Mouse (Mus musculus): ENCODE measurements around the gene Pdlim4. TPM values are rescaled to one million over a fixed set of nuclear protein-coding genes. Genes with fewer than 3 reads are reported as not detected.

Gene Pdlim4
- polyA plus RNA-seq, 1 experiment: 0.10 TPM

DNA sequence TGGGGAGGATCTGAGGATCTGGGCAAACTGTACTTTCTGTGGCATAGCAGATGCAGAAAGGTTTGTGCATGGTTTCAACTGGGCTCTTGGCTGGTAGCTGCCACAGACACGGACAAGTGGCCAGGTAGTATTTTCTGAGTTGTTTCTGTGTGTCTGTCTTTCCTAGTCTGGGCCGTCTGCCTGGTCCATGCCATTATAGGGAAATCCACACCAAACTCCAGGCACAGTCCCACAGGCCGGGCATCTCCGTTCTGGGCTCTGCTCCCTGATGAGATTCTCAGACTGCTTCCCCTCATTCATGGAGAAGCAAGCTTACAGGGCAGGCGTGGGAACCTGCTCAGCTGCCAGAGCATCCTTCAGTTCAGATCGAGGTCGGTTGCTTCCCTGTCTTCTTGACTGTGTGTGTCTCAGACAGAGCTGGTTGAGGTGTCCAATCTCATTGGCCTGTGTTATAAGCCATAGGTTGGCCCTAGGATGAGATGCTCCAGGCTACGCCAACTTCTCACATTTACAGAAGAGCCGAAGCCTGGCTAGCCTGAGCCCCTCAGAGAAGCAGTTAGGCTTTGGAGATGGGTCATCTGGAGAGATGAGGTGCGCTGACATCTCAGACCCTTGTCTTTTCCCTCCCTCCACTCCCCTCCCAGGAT is 31.4 kb upstream of the Pdlim4 start, which contains the start of gene P4ha2:
P4ha2 (plus strand) TSS at position 51 of the 647 bp plus-strand sequence.
- no peaks in the 10 kb centered on the region for H3K9me3 ChIP-seq (ENCODE audit: control insufficient read depth, low read length)
- H3K4me3 ChIP-seq (replicated peaks): peak within 1 kb of the TSS; percentile 49
- peaks cover 48% of the 10 kb centered on the region for H3K27me3 ChIP-seq (ENCODE audit: control insufficient read depth)
- TF ChIP-seq GATA1 (IDR thresholded peaks at IDR 0.05; ENCODE audit: low read length): no peak
- no peak for TF ChIP-seq TAL1 (IDR thresholded peaks at IDR 0.05; ENCODE audit: low read length)
- H3K36me3 ChIP-seq (ENCODE audit: control insufficient read depth): no peaks in the 10 kb centered on the region
- H3K4me1 ChIP-seq (ENCODE audit: control insufficient read depth): peaks cover 5% of the 10 kb centered on the region

DNA sequence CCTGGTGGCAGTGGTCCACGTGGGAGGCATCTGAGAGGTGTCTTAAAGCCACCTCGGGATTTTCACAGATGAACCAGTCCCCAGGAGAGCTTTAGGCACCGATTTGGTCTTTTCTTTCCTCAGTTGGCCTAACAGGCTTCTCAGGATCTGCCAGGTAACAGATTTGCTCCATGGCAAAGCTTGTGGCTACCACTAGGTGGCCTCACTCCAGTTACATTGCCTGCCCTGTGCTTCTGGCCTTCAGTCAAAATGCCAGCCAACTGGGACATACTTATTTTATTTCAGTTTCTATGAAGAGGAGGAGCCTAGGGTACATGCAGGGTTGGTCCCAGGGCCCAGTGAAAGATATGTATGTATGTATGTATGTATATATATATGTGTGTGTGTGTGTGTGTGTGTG is 24.2 kb upstream of the Pdlim4 start:
- TF ChIP-seq TAL1 (IDR thresholded peaks at IDR 0.05; ENCODE audit: low read length): no peak
- TF ChIP-seq GATA1 (IDR thresholded peaks at IDR 0.05; ENCODE audit: low read length): no peak
- H3K9me3 ChIP-seq (ENCODE audit: control insufficient read depth, low read length): no peaks in the 10 kb centered on the region
- H3K36me3 ChIP-seq (ENCODE audit: control insufficient read depth): no peaks in the 10 kb centered on the region
- peaks cover 10% of the 10 kb centered on the region for H3K27me3 ChIP-seq (ENCODE audit: control insufficient read depth)
- H3K4me1 ChIP-seq (ENCODE audit: control insufficient read depth): no peaks in the 10 kb centered on the region
- H3K4me3 ChIP-seq (replicated peaks): no peak overlapping the region

DNA sequence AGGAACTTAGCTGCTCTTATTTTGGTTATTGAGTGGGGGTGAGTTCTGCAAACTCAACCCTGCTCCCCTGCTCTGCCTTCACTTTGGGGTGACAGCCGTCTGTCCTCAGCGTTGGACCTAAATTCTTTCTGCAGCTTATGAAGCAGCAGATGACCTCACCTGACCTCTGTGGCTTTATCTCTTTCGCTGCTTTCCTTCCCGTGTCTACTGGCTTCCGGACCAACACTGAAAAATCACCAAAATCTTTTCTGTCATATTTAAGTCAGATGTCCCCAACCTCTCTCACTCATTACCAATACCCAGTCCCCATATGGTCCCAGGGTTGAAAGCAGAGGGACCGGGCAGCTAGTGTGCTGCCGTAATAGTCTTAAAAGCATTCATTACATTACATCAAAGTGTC is 23.4 kb upstream of the Pdlim4 start:
- Histone ChIP-seq H3K27me3 (ENCODE audit: control insufficient read depth) (peaks cover 9% of the 10 kb centered on the region), H3K4me1 (ENCODE audit: control insufficient read depth) (no peaks in the 10 kb centered on the region), H3K4me3 (replicated peaks) (no peak overlapping the region), H3K36me3 (ENCODE audit: control insufficient read depth) (no peaks in the 10 kb centered on the region), H3K9me3 (ENCODE audit: control insufficient read depth, low read length) (no peaks in the 10 kb centered on the region)
- TF ChIP-seq GATA1 (IDR thresholded peaks at IDR 0.05; ENCODE audit: low read length): no peak
- no peak for TF ChIP-seq TAL1 (IDR thresholded peaks at IDR 0.05; ENCODE audit: low read length)

DNA sequence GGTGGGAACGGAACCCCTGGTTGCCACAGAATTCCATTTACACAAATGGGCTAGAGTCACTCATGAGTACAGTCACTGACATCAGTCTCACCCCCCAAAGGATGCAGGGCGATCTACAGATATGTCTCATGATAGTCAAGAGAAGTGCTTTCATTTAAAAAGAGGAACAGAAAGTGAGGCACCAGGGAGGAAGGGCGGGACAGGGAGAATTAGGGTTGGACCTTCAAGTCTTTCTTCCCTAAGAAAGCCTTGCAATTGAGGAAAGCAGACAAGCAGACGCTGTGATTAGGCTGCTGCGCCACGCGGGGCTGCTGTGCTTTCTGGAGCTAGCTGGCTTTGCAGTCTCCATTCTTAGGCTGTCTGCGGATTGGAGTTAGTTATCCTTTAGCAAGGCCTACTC is 22.9 kb upstream of the Pdlim4 start:
- TF ChIP-seq GATA1 (IDR thresholded peaks at IDR 0.05; ENCODE audit: low read length) (no peak), TAL1 (IDR thresholded peaks at IDR 0.05; ENCODE audit: low read length) (no peak)
- Histone ChIP-seq H3K4me3 (replicated peaks) (no peak overlapping the region), H3K27me3 (ENCODE audit: control insufficient read depth) (peaks cover 9% of the 10 kb centered on the region), H3K9me3 (ENCODE audit: control insufficient read depth, low read length) (no peaks in the 10 kb centered on the region), H3K36me3 (ENCODE audit: control insufficient read depth) (no peaks in the 10 kb centered on the region), H3K4me1 (ENCODE audit: control insufficient read depth) (no peaks in the 10 kb centered on the region)

DNA sequence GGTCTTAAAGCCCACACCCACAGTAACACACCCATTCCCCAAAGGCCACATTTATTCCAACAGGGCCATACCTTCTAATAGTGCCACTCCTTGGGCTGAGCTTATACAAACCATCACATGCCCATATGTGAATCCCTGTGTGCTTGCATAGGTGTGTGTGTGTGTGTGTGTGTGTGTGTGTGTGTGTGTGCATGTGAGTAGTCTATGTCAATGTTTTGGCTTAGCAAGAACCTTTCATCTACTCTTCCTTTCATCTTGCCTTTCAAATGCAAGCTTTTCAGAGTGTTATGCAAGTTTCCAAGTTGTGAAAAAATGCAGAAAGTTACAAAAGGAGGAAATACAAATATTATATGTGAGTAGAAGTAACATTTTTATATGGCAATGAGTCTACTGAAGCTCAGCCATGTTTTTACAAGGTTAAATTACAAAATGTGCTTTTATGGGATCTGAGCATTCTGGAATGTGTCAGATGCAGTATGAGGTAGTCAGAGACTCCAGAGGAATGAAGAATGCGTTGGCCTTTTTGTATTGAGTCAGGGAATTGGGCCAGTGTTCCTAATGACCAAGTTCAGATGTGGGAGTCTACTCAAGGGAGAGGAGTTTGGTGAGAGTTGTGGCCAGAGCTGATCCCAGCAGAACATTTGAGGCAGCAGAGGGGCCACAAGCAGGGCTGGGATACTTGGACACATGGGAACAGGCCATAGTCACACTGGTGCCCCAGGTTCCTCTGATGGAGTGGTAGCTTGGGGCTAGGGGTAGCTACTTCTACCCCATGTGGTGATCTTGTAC is 21.5 kb upstream of the Pdlim4 start:
- no peaks in the 10 kb centered on the region for H3K4me1 ChIP-seq (ENCODE audit: control insufficient read depth)
- no peaks in the 10 kb centered on the region for H3K9me3 ChIP-seq (ENCODE audit: control insufficient read depth, low read length)
- TF ChIP-seq TAL1 (IDR thresholded peaks at IDR 0.05; ENCODE audit: low read length): no peak

DNA sequence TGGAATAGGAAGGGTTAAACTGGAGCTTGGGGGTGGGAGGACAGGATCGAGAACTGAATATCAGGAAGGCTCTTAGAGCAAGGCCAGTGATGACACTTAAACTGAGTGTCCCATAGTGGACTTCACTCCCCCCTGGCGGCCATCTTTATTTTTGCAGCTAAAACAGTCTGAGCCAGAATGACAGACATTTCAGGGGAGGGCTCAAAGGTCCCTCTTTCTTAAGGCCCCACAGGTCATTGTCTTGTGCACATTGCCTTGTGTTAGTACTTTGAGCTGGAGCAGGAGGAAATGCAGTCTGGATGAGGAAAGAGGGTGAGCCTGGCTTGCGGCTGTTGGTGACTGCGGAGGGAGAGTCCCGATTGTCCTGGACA is 20.1 kb upstream of the Pdlim4 start:
- Histone ChIP-seq H3K36me3 (ENCODE audit: control insufficient read depth) (no peaks in the 10 kb centered on the region), H3K27me3 (ENCODE audit: control insufficient read depth) (peaks cover 4% of the 10 kb centered on the region), H3K4me1 (ENCODE audit: control insufficient read depth) (no peaks in the 10 kb centered on the region), H3K4me3 (replicated peaks) (no peak overlapping the region), H3K9me3 (ENCODE audit: control insufficient read depth, low read length) (no peaks in the 10 kb centered on the region)
- TF ChIP-seq TAL1 (IDR thresholded peaks at IDR 0.05; ENCODE audit: low read length) (no peak), GATA1 (IDR thresholded peaks at IDR 0.05; ENCODE audit: low read length) (no peak)

More for the DNA sequence above, 21.5 kb upstream of the Pdlim4 start:
- Histone ChIP-seq H3K36me3 (ENCODE audit: control insufficient read depth) (no peaks in the 10 kb centered on the region), H3K4me3 (replicated peaks) (no peak overlapping the region), H3K27me3 (ENCODE audit: control insufficient read depth) (peaks cover 8% of the 10 kb centered on the region)

DNA sequence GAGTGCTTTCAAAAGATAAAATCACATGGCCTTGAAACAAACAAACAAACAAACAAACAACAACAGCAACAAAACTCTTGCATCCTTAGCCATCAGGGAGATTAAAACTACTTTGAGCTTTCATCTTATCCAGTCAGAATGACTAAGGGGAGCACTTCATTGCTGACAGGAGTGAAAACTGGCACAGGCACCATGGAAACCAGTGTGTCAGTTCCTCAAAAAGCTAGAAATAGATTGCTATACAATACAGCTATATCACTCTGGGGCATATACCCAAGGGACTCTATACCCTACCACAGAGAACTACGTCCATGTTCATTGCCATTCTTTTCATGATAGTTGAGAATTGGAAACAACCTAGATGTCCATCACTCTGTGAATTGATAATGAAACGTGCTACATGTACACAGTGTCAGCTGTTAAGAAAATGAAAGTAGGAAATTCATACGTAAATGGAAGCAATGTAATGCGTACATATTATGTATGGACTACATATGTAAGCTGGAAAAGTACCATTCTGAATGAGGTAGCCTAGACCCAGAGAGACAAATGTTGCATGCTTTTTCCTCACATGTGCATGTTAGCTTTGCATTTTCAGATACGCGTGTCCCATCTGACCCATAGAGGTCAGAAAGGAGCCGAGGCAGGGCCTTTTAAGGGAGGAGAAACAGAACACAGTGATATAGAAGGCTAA is 19.6 kb upstream of the Pdlim4 start:
- TF ChIP-seq GATA1 (IDR thresholded peaks at IDR 0.05; ENCODE audit: low read length) (no peak), TAL1 (IDR thresholded peaks at IDR 0.05; ENCODE audit: low read length) (no peak)
- H3K4me1 ChIP-seq (ENCODE audit: control insufficient read depth): no peaks in the 10 kb centered on the region
- peaks cover 4% of the 10 kb centered on the region for H3K27me3 ChIP-seq (ENCODE audit: control insufficient read depth)
- H3K9me3 ChIP-seq (ENCODE audit: control insufficient read depth, low read length): no peaks in the 10 kb centered on the region
- no peaks in the 10 kb centered on the region for H3K36me3 ChIP-seq (ENCODE audit: control insufficient read depth)
- no peak overlapping the region for H3K4me3 ChIP-seq (replicated peaks)

DNA sequence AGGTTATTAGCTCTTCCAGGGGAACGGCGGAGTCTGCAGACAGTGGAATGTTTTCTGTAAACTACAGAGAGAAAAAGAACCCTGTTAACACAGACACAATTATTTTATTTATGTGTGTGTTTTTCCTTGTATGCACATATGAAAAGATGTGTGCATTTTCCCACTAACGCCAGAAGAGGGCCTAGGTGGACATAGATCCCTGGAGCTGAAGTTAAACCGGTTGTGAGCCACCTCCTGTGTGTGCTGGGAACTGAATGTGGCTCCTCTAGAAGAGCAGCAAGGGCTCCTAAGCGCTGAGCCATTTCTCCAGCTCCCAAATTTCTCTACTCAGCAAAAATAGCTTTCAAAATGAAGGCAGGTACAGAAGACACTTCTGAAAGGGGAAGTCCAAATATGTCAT is 17.0 kb upstream of the Pdlim4 start:
- H3K4me1 ChIP-seq (ENCODE audit: control insufficient read depth): no peaks in the 10 kb centered on the region; the same call in 1 of the 2 replicates
- H3K9me3 ChIP-seq (ENCODE audit: control insufficient read depth, low read length): no peaks in the 10 kb centered on the region
- H3K4me3 ChIP-seq (replicated peaks): no peak overlapping the region
- H3K27me3 ChIP-seq (ENCODE audit: control insufficient read depth): no peaks in the 10 kb centered on the region; the same call in 1 of the 2 replicates
- no peaks in the 10 kb centered on the region for H3K36me3 ChIP-seq (ENCODE audit: control insufficient read depth)
- no peak for TF ChIP-seq GATA1 (IDR thresholded peaks at IDR 0.05; ENCODE audit: low read length)
- no peak for TF ChIP-seq TAL1 (IDR thresholded peaks at IDR 0.05; ENCODE audit: low read length)

DNA sequence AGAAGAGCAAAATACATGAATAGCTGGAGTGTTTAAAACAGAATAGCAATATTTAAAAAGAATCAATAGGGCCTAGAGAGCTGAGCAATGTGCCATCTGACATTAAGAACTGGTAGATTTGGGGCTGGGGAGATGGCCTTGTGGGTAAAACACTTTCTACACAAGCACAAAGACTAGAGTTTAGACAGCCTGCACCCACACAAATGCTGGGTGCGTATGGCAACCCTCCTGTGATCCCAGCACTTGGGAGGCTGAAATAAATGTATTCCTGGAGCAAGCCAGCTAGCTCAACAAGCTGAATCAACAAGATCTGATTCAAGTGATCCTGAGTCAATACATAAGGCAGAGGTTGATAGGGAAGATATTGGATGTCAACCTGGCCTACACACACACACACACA is 16.2 kb upstream of the Pdlim4 start:
- TF ChIP-seq TAL1 (IDR thresholded peaks at IDR 0.05; ENCODE audit: low read length): no peak
- TF ChIP-seq GATA1 (IDR thresholded peaks at IDR 0.05; ENCODE audit: low read length): no peak

More for the DNA sequence above, 16.2 kb upstream of the Pdlim4 start:
- no peaks in the 10 kb centered on the region for H3K9me3 ChIP-seq (ENCODE audit: control insufficient read depth, low read length)
- no peaks in the 10 kb centered on the region for H3K36me3 ChIP-seq (ENCODE audit: control insufficient read depth)
- no peaks in the 10 kb centered on the region; the same call in 1 of the 2 replicates for H3K27me3 ChIP-seq (ENCODE audit: control insufficient read depth)
- H3K4me3 ChIP-seq (replicated peaks): no peak overlapping the region
- no peaks in the 10 kb centered on the region; the same call in 1 of the 2 replicates for H3K4me1 ChIP-seq (ENCODE audit: control insufficient read depth)
